ENCODE assay signal across 8 mouse cellular contexts in the genomic region with DNA sequence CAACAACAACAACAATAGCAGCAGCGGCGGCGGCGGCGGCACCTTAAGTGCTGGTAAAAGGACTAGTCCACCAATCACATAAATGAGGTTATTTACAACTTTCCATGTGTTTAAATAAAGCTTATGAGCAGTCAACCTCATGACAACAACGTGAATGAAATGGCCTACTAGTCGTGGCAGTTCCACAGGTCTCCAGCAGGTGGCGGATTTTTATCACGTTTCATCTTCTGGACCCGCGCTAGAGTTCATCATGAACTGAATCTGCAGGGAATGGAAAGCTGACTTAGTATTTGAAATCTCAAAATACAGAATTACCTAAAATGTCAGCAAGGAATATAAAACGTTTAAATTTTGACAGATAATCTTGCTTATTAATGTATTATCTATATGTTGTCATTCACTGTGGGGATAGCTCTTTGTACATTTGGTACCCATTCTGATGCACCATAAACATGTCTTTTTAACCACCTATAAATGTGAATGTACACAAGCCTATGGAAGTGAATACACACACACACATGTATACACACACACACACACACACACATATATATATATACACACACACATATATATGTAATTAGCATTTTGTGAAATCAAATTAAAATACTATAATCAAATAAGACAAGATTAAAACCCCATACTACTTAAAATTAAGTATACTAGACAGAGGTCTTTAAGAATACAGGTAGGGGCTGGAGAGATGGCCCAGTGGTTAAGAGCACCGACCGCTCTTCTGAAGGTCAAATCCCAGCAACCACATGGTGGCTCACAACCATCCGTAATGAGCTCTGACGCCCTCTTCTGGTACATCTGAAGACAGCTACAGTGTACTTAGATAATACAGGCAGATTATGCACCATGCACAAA. TPM values are rescaled to one million over a fixed set of nuclear protein-coding genes. Genes with fewer than 3 reads are reported as not detected.
A peak's percentile ranks its signal among the peaks of the same experiment; 100 is the strongest.
DNase-seq lines count a peak whose midpoint lies in the region; ATAC-seq and TF ChIP-seq lines count a peak whose summit lies in the region.

No protein-coding gene starts in this region.

- ATAC-seq in heart, embryonic 11.5 days (replicated peaks; ENCODE audit: insufficient number of reproducible peaks, low FRiP score, low TSS enrichment) = no peak
- ATAC-seq in forebrain, embryonic 11.5 days (replicated peaks; ENCODE audit: low FRiP score) = peak; percentile 55; the same call in 1 of the 2 replicates
- no peak for ATAC-seq in hindbrain, embryonic 14.5 days (ENCODE audit: low FRiP score)
- peak; percentile 36; the same call in 1 of the 2 replicates for ATAC-seq in megakaryocyte-erythroid progenitor cell, adult 5-6 weeks (replicated peaks; ENCODE audit: low FRiP score, low TSS enrichment, poor library complexity, severe bottlenecking)

- WGBS in heart, embryonic 11.5 days (ENCODE audit: insufficient replicate concordance) = 41% methylated on average over 16 of the region's 16 CpGs
- WGBS in forebrain, embryonic 11.5 days = 37% methylated on average over 16 of the region's 16 CpGs
- WGBS in hindbrain, embryonic 14.5 days = 41% methylated on average over 16 of the region's 16 CpGs

- no peaks in the 10 kb centered on the region for H3K27me3 ChIP-seq in heart, embryonic 11.5 days (ENCODE audit: control insufficient read depth, insufficient read depth, low read length)
- no peaks in the 10 kb centered on the region for H3K27me3 ChIP-seq in forebrain, embryonic 11.5 days (ENCODE audit: control insufficient read depth, insufficient read depth, low read length)
- H3K27me3 ChIP-seq in hindbrain, embryonic 14.5 days (ENCODE audit: control insufficient read depth, insufficient read depth, low read length) = no peaks in the 10 kb centered on the region

- peaks cover 8% of the 10 kb centered on the region for H3K4me1 ChIP-seq in heart, embryonic 11.5 days (ENCODE audit: control insufficient read depth, insufficient read depth, low read length)
- H3K4me1 ChIP-seq in forebrain, embryonic 11.5 days (replicated peaks; ENCODE audit: control insufficient read depth, insufficient read depth, low read length) = no peaks in the 10 kb centered on the region
- H3K4me1 ChIP-seq in hindbrain, embryonic 14.5 days (replicated peaks; ENCODE audit: control insufficient read depth, insufficient read depth, low read length) = no peaks in the 10 kb centered on the region

- H3K9me3 ChIP-seq in heart, embryonic 11.5 days (replicated peaks; ENCODE audit: control insufficient read depth, low read length) = no peaks in the 10 kb centered on the region
- H3K9me3 ChIP-seq in forebrain, embryonic 11.5 days (ENCODE audit: control insufficient read depth, low read length) = no peaks in the 10 kb centered on the region
- H3K9me3 ChIP-seq in hindbrain, embryonic 14.5 days (ENCODE audit: control insufficient read depth, low read length) = no peaks in the 10 kb centered on the region

- no peak overlapping the region for H3K4me3 ChIP-seq in heart, embryonic 11.5 days (ENCODE audit: low read depth, low read length)
- no peak overlapping the region for H3K4me3 ChIP-seq in forebrain, embryonic 11.5 days (ENCODE audit: low read depth, low read length)
- no peak overlapping the region for H3K4me3 ChIP-seq in hindbrain, embryonic 14.5 days (replicated peaks; ENCODE audit: low read length)
- H3K4me3 ChIP-seq in left cerebral cortex, adult 2 months = no peak overlapping the region

- intact Hi-C loops in left cerebral cortex, adult 2 months (cut with DNase I) = loop anchor here (10.0 kb wide), 1 partner anchor 1078 kb away; no protein-coding TSS in a partner anchor

- peak; percentile 90 for TF ChIP-seq CTCF in left cerebral cortex, adult 2 months (IDR thresholded peaks at IDR 0.05)

- DNase-seq in heart, adult 18-20 months = peak; percentile 41 to 87
- peak; percentile 59 for DNase-seq in c-Kit-positive CD71-positive TER-119-negative erythroid progenitor cells, embryonic 14.5 days (ENCODE audit: low read depth)
- DNase-seq in forebrain, embryonic 11.5 days (ENCODE audit: low spot score) = peak; percentile 85
- DNase-seq in hindbrain, embryonic 14.5 days (ENCODE audit: low spot score) = peak; percentile 90
- peak; percentile 65 to 66 for DNase-seq in left cerebral cortex, adult 2 months (ENCODE audit: extremely low spot score in 1 of 2, low spot score in 2 of 2)
- DNase-seq in right cerebral cortex, postnatal 25 days = peak; percentile 36

- no peak overlapping the region for H3K9ac ChIP-seq in heart, embryonic 11.5 days (ENCODE audit: low read depth, low read length)
- no peak overlapping the region for H3K9ac ChIP-seq in forebrain, embryonic 11.5 days (ENCODE audit: low read length)
- no peak overlapping the region for H3K9ac ChIP-seq in hindbrain, embryonic 14.5 days

- H3K36me3 ChIP-seq in heart, embryonic 11.5 days (ENCODE audit: control insufficient read depth, insufficient read depth, low read length) = no peaks in the 10 kb centered on the region
- H3K36me3 ChIP-seq in forebrain, embryonic 11.5 days (ENCODE audit: control insufficient read depth, insufficient read depth, low read length) = no peaks in the 10 kb centered on the region
- peaks cover 39% of the 10 kb centered on the region for H3K36me3 ChIP-seq in hindbrain, embryonic 14.5 days (replicated peaks; ENCODE audit: control insufficient read depth, insufficient read depth)

- no peak overlapping the region for H3K4me2 ChIP-seq in heart, embryonic 11.5 days
- H3K4me2 ChIP-seq in forebrain, embryonic 11.5 days (ENCODE audit: low read depth, low read length, severe bottlenecking) = no peak overlapping the region
- H3K4me2 ChIP-seq in hindbrain, embryonic 14.5 days (replicated peaks) = no peak overlapping the region

- no peak overlapping the region for H3K27ac ChIP-seq in heart, embryonic 11.5 days (ENCODE audit: low read depth, low read length)
- no peak overlapping the region for H3K27ac ChIP-seq in forebrain, embryonic 11.5 days (ENCODE audit: low read depth, low read length)
- no peak overlapping the region for H3K27ac ChIP-seq in hindbrain, embryonic 14.5 days
- no peak overlapping the region for H3K27ac ChIP-seq in left cerebral cortex, adult 2 months

RNA-seq across cellular contexts. Expression of a gene that starts 49.1 kb away (rescaled TPM):
- total RNA-seq in heart, adult 18-20 months (2021) = 10 to 100 TPM; 30.8 to 32.8 TPM
- 32.8 and 37.6 TPM in 2 replicates for polyA plus RNA-seq in heart, embryonic 11.5 days (2014; fragmentation: Nextera tagmentation; extraction: Ambion mirVana)
- polyA plus RNA-seq in forebrain, embryonic 11.5 days (2014; fragmentation: Nextera tagmentation; extraction: Ambion mirVana) = 25.9 and 27.8 TPM in 2 replicates
- polyA plus RNA-seq in hindbrain, embryonic 14.5 days (2014; fragmentation: Nextera tagmentation; extraction: Ambion mirVana) = 25.3 and 29.9 TPM in 2 replicates
- 10 to 100 TPM; 37.2 to 38.7 TPM for total RNA-seq in left cerebral cortex, adult 2 months (2021)
- total RNA-seq in megakaryocyte-erythroid progenitor cell, adult 5-6 weeks (2014; fragmentation: Nextera tagmentation) = 21.3 and 26.6 TPM in 2 replicates
- 53.3 and 67.5 TPM in 2 replicates for total RNA-seq in megakaryocyte-erythroid progenitor cell, adult 5-6 weeks (2017)

Comparison
In these comparisons a context has a peak if more than half of its experiments do, and no peak if none do; other contexts are left out.
1. DNase-seq: peak in every context shown above with its lines; median percentile 90 in hindbrain, embryonic 14.5 days; 85 in forebrain, embryonic 11.5 days; 66 in left cerebral cortex, adult 2 months; 64 in heart, adult 18-20 months; 59 in c-Kit-positive CD71-positive TER-119-negative erythroid progenitor cells, embryonic 14.5 days; 36 in right cerebral cortex, postnatal 25 days.
2. ATAC-seq: peak in forebrain, embryonic 11.5 days (single experiment) and megakaryocyte-erythroid progenitor cell, adult 5-6 weeks (single experiment); none in heart, embryonic 11.5 days (single experiment) and hindbrain, embryonic 14.5 days (single experiment).